Mouse (Mus musculus) liver, postnatal 0 days (tissue): ENCODE data around the gene Ago3. TPM values are rescaled to one million over a fixed set of nuclear protein-coding genes. Genes with fewer than 3 reads are reported as not detected.

ENCODE experiments used
- ATAC-seq: fragments of 200-750 bp; cut with Nextera tagmentation; 2 replicates; pipeline ENCODE4 v1.8.0; 2017; ENCODE audit warnings: mild to moderate bottlenecking, moderate library complexity
- DNase-seq: peaks from one replicate; pipeline ENCODE4 v3.0.0-alpha.2; 2016
- H3K27ac ChIP-seq: fragments of 300-500 bp; sonication (generic); 2 replicates; pipeline ENCODE4 v1.5.1; 2014; ENCODE audit warnings: antibody characterized with exemption, moderate library complexity, mild to moderate bottlenecking, low read depth
- H3K27me3 ChIP-seq: fragments of 300-500 bp; sonication (generic); 2 replicates; pipeline ENCODE4 v1.6.1; 2014; ENCODE audit warnings: low read length, control low read depth, mixed read lengths; ENCODE audit not compliant: insufficient read depth
- H3K36me3 ChIP-seq: fragments of 300-500 bp; sonication (generic); replicated peaks from 2 replicates; pipeline ENCODE4 v1.6.1; 2014; ENCODE audit warnings: mild to moderate bottlenecking, control low read depth, low read length, moderate library complexity, mixed read lengths; ENCODE audit not compliant: insufficient read depth
- H3K4me1 ChIP-seq: fragments of 300-500 bp; sonication (generic); 2 replicates; pipeline ENCODE4 v1.6.1; 2014; ENCODE audit warnings: antibody characterized with exemption, mild to moderate bottlenecking, control low read depth; ENCODE audit not compliant: insufficient read depth
- H3K4me2 ChIP-seq: fragments of 300-500 bp; sonication (generic); 2 replicates; pipeline ENCODE4 v1.6.1; 2014; ENCODE audit warnings: low read depth, mild to moderate bottlenecking, low read length, moderate library complexity, mixed read lengths
- H3K4me3 ChIP-seq: fragments of 300-500 bp; sonication (generic); 2 replicates; pipeline ENCODE4 v1.5.1; 2014; ENCODE audit warnings: low read depth, low read length
- H3K9ac ChIP-seq: fragments of 300-500 bp; sonication (generic); replicated peaks from 2 replicates; pipeline ENCODE4 v1.6.1; 2014; ENCODE audit warnings: mild to moderate bottlenecking, moderate library complexity
- H3K9me3 ChIP-seq: fragments of 300-500 bp; sonication (generic); 2 replicates; pipeline ENCODE4 v1.6.1; 2016; ENCODE audit warnings: mild to moderate bottlenecking, control low read depth, low read length, mixed read lengths
- CTCF ChIP-seq: sonication (generic); IDR thresholded peaks from 2 replicates; pipeline ENCODE4 v1.5.1; 2016; ENCODE audit warnings: antibody characterized with exemption, low read depth
- EP300 ChIP-seq: IDR thresholded peaks from 2 replicates; pipeline ENCODE4 v1.6.1; 2016; ENCODE audit warnings: antibody characterized with exemption, low read depth, mild to moderate bottlenecking
- WGBS: fragments of 180-500 bp; shearing (Covaris S2); extraction: QIAGEN DNeasy Blood & Tissue Kit; methylation state at CpG from one replicate; pipeline ENCODE4 v1.1.7; 2014; ENCODE audit not compliant: insufficient replicate concordance; 5-methylcytosine and 5-hydroxymethylcytosine counted together
- polyA plus RNA-seq: library from polyadenylated mRNA; unstranded; fragments of >200 nt; fragmentation: Nextera tagmentation; extraction: Ambion mirVana; gene quantifications from 2 replicates; pipeline ENCODE4 v1.2.1, GENCODE M21; 2015

The Ago3 gene
- polyA plus RNA-seq, 1 experiment from 2014 or later = 5.2 TPM

GRCm38 (mm10) chr4:126431746-126432145 is 2.4 kb upstream of the Ago3 start:
- Histone ChIP-seq H3K27ac (no peak overlapping the region), H3K27me3 (no peaks in the 10 kb centered on the region), H3K36me3 (no peaks in the 10 kb centered on the region), H3K9me3 (no peaks in the 10 kb centered on the region), H3K9ac (no peak overlapping the region), H3K4me2 (no peak overlapping the region), H3K4me3 (no peak overlapping the region), H3K4me1 (peaks cover 11% of the 10 kb centered on the region; the same call in 1 of the 2 replicates)
- TF ChIP-seq CTCF (no peak), EP300 (no peak)
- WGBS = 73% methylated on average over 4 of the region's 4 CpGs
- DNase-seq (no peak), ATAC-seq (no peak)

- Histone ChIP-seq H3K4me3 (peak overlapping the region; percentile 83), H3K27ac (peak overlapping the region; percentile 89), H3K9ac (peak overlapping the region; percentile 87), H3K36me3 (no peaks in the 10 kb centered on the region), H3K4me1 (peaks cover 11% of the 10 kb centered on the region; the same call in 1 of the 2 replicates), H3K4me2 (peak overlapping the region; percentile 81), H3K27me3 (no peaks in the 10 kb centered on the region), H3K9me3 (no peaks in the 10 kb centered on the region)
- no peak for DNase-seq
- WGBS = 3% methylated on average over 22 of the region's 24 CpGs
- TF ChIP-seq CTCF = no peak
- TF ChIP-seq EP300 = no peak
- ATAC-seq = peak; percentile 16; the same call in 1 of the 2 replicates
These were observed 542 bp downstream of the Ago3 start for GRCm38 (mm10) chr4:126428682-126429346.

GRCm38 (mm10) chr4:126423866-126424265 is 5.5 kb downstream of the Ago3 start:
- 84% methylated on average over 2 of the region's 2 CpGs for WGBS
- no peak for ATAC-seq
- DNase-seq = no peak
- Histone ChIP-seq H3K9ac (no peak overlapping the region), H3K27ac (no peak overlapping the region), H3K4me2 (no peak overlapping the region), H3K4me1 (peaks cover 3% of the 10 kb centered on the region; the same call in 1 of the 2 replicates), H3K4me3 (no peak overlapping the region), H3K36me3 (no peaks in the 10 kb centered on the region), H3K27me3 (no peaks in the 10 kb centered on the region), H3K9me3 (no peaks in the 10 kb centered on the region)
- no peak for TF ChIP-seq EP300
- TF ChIP-seq CTCF = no peak

GRCm38 (mm10) chr4:126415707-126416106 is 13.6 kb downstream of the Ago3 start:
- TF ChIP-seq CTCF = no peak
- TF ChIP-seq EP300 = no peak
- Histone ChIP-seq H3K36me3 (0 out of 2 replicates have a peak, but pooled peaks cover 4% of the 10 kb centered on the region), H3K4me1 (no peaks in the 10 kb centered on the region), H3K4me2 (no peak overlapping the region), H3K27me3 (no peaks in the 10 kb centered on the region), H3K9ac (no peak overlapping the region), H3K4me3 (no peak overlapping the region), H3K27ac (no peak overlapping the region), H3K9me3 (no peaks in the 10 kb centered on the region)
- ATAC-seq (no peak), DNase-seq (no peak)

GRCm38 (mm10) chr4:126412526-126412925 is 16.8 kb downstream of the Ago3 start:
- H3K4me2 ChIP-seq = no peak overlapping the region
- no peak overlapping the region for H3K9ac ChIP-seq
- H3K4me1 ChIP-seq = no peaks in the 10 kb centered on the region
- H3K36me3 ChIP-seq = 0 out of 2 replicates have a peak, but pooled peaks cover 4% of the 10 kb centered on the region
- H3K27me3 ChIP-seq = no peaks in the 10 kb centered on the region
- no peak for TF ChIP-seq EP300
- no peak for TF ChIP-seq CTCF
- no peaks in the 10 kb centered on the region for H3K9me3 ChIP-seq
- H3K27ac ChIP-seq = no peak overlapping the region
- no peak for ATAC-seq
- H3K4me3 ChIP-seq = no peak overlapping the region
- DNase-seq = no peak
- WGBS = 85% methylated on average over 3 of the region's 3 CpGs

- peaks cover 14% of the 10 kb centered on the region; the same call in 1 of the 2 replicates for H3K36me3 ChIP-seq
- no peaks in the 10 kb centered on the region for H3K27me3 ChIP-seq
- H3K9ac ChIP-seq = no peak overlapping the region
- no peak overlapping the region for H3K4me3 ChIP-seq
- DNase-seq (no peak), ATAC-seq (no peak)
- TF ChIP-seq CTCF (no peak), EP300 (no peak)
- H3K4me2 ChIP-seq = no peak overlapping the region
- no peaks in the 10 kb centered on the region for H3K9me3 ChIP-seq
- H3K4me1 ChIP-seq = no peaks in the 10 kb centered on the region
- WGBS = 82% methylated on average over 9 of the region's 9 CpGs
- no peak overlapping the region for H3K27ac ChIP-seq
These were observed 57.9 kb downstream of the Ago3 start for GRCm38 (mm10) chr4:126371497-126371896.

- no peak overlapping the region for H3K27ac ChIP-seq
- peak; percentile 74 for ATAC-seq
- H3K9me3 ChIP-seq = no peaks in the 10 kb centered on the region
- no peak overlapping the region for H3K4me2 ChIP-seq
- no peak overlapping the region for H3K4me3 ChIP-seq
- no peaks in the 10 kb centered on the region for H3K4me1 ChIP-seq
- no peak for DNase-seq
- H3K36me3 ChIP-seq = peaks cover 13% of the 10 kb centered on the region; the same call in 1 of the 2 replicates
- TF ChIP-seq CTCF (no peak), EP300 (no peak)
- H3K27me3 ChIP-seq = no peaks in the 10 kb centered on the region
- WGBS = 84% methylated on average over 1 of the region's 1 CpGs
- no peak overlapping the region for H3K9ac ChIP-seq
These were observed 69.3 kb downstream of the Ago3 start for GRCm38 (mm10) chr4:126360069-126360468.
